Mouse (Mus musculus) intestine, embryonic 14.5 days (tissue): ENCODE results near the gene 1700012P22Rik. TPM values are rescaled to one million over a fixed set of nuclear protein-coding genes. Genes with fewer than 3 reads are reported as not detected.

Source experiments
- ATAC-seq: fragments of 200-750 bp; cut with Nextera tagmentation; replicated peaks from 2 replicates; pipeline ENCODE4 v1.8.0; 2017; ENCODE audit warnings: low read depth, moderate number of reproducible peaks, moderate TSS enrichment, moderate library complexity; ENCODE audit not compliant: low FRiP score, low TSS enrichment
- DNase-seq: peaks from one replicate; pipeline ENCODE4 v3.0.0-alpha.2; 2018; ENCODE audit warnings: low spot score
- H3K27ac ChIP-seq: fragments of 300-500 bp; sonication (generic); 2 replicates; pipeline ENCODE4 v1.5.1; 2014; ENCODE audit warnings: low read depth, mild to moderate bottlenecking, control low read depth
- H3K27me3 ChIP-seq: fragments of 300-500 bp; sonication (generic); replicated peaks from 2 replicates; pipeline ENCODE4 v1.6.1; 2014; ENCODE audit warnings: low read length, control low read depth; ENCODE audit not compliant: control insufficient read depth, insufficient read depth
- H3K36me3 ChIP-seq: fragments of 300-500 bp; sonication (generic); 2 replicates; pipeline ENCODE4 v1.6.1; 2014; ENCODE audit warnings: low read length, control low read depth; ENCODE audit not compliant: control insufficient read depth, insufficient read depth
- H3K4me1 ChIP-seq: fragments of 300-500 bp; sonication (generic); replicated peaks from 2 replicates; pipeline ENCODE4 v1.6.1; 2014; ENCODE audit warnings: low read length, control low read depth, mixed read lengths; ENCODE audit not compliant: control insufficient read depth, insufficient read depth
- H3K4me2 ChIP-seq: fragments of 300-500 bp; sonication (generic); 2 replicates; pipeline ENCODE4 v1.6.1; 2014; ENCODE audit warnings: low read length
- H3K4me3 ChIP-seq: fragments of 300-500 bp; sonication (generic); 2 replicates; pipeline ENCODE4 v1.5.1; 2014; ENCODE audit warnings: low read depth, low read length, control low read depth, mixed read lengths
- H3K9ac ChIP-seq: fragments of 300-500 bp; sonication (generic); 2 replicates; pipeline ENCODE4 v1.6.1; 2014; ENCODE audit warnings: mild to moderate bottlenecking, low read length
- H3K9me3 ChIP-seq: fragments of 300-500 bp; sonication (generic); 2 replicates; pipeline ENCODE4 v1.6.1; 2016; ENCODE audit warnings: low read length, control low read depth; ENCODE audit not compliant: control insufficient read depth
- whole genome bisulfite sequencing: fragments of 180-500 bp; shearing (Covaris S2); extraction: QIAGEN DNeasy Blood & Tissue Kit; methylation state at CpG from one replicate; pipeline ENCODE4 v1.1.7; 2014; 5-methylcytosine and 5-hydroxymethylcytosine counted together
- polyA plus RNA-seq: library from polyadenylated mRNA; unstranded; fragments of >200 nt; fragmentation: Nextera tagmentation; extraction: Ambion mirVana; gene quantifications from 2 replicates; pipeline ENCODE4 v1.2.1, GENCODE M21; 2014

1700012P22Rik gene
- polyA plus RNA-seq, 1 experiment from 2014 or later, result not detected

GRCm38 (mm10) chr4:144377911-144378310 lies 60.7 kb downstream of the 1700012P22Rik start, which contains the start of gene Pramef20:
Gene Pramef20, minus strand, starts transcription at chr4:144377933.
- Histone ChIP-seq H3K27me3 (no peaks in the 10 kb centered on the region), H3K4me1 (no peaks in the 10 kb centered on the region), H3K4me3 (no peak within 1 kb of the TSS), H3K9me3 (no peaks in the 10 kb centered on the region), H3K36me3 (no peaks in the 10 kb centered on the region), H3K9ac (no peak within 1 kb of the TSS), H3K27ac (no peak within 1 kb of the TSS), H3K4me2 (no peak within 1 kb of the TSS)
- ATAC-seq (no peak), DNase-seq (no peak)
- 59% methylated on average over 2 of the region's 2 CpGs for WGBS

Other genes starting within 250 kb of the 1700012P22Rik start
- gene Oog2, start 248.1 kb downstream of the 1700012P22Rik start, polyA plus RNA-seq, result not detected in 2 replicates
- not detected in 2 replicates for gene C87977, start 225.5 kb downstream of the 1700012P22Rik start, polyA plus RNA-seq
- gene Pramel5, start 158.3 kb downstream of the 1700012P22Rik start, polyA plus RNA-seq, result not detected in 2 replicates
- not detected in 2 replicates for gene Gm13128, start 108.5 kb downstream of the 1700012P22Rik start, polyA plus RNA-seq
- not detected in 2 replicates for gene Gm13119, start 80.8 kb downstream of the 1700012P22Rik start, polyA plus RNA-seq
- not detected in 2 replicates for gene Pramef20, start 60.8 kb downstream of the 1700012P22Rik start, polyA plus RNA-seq
- 0.11 TPM in 1 of 2 replicates, not detected in the other for gene Pramef12, start 30.3 kb downstream of the 1700012P22Rik start, polyA plus RNA-seq
- not detected in 2 replicates for gene Gm9944, start 14.5 kb upstream of the 1700012P22Rik start, polyA plus RNA-seq
- gene Aadacl3, start 25.0 kb upstream of the 1700012P22Rik start, polyA plus RNA-seq, result not detected in 2 replicates
- not detected in 2 replicates for gene 9430007A20Rik, start 81.0 kb upstream of the 1700012P22Rik start, polyA plus RNA-seq
- gene Gm13124, start 126.4 kb upstream of the 1700012P22Rik start, polyA plus RNA-seq, result not detected in 2 replicates
- not detected in 2 replicates for gene Aadacl4, start 174.9 kb upstream of the 1700012P22Rik start, polyA plus RNA-seq
- gene Gm436, start 247.6 kb upstream of the 1700012P22Rik start, polyA plus RNA-seq, result not detected in 2 replicates